8 mouse cellular contexts compared by ENCODE assay signal in the genomic region with DNA sequence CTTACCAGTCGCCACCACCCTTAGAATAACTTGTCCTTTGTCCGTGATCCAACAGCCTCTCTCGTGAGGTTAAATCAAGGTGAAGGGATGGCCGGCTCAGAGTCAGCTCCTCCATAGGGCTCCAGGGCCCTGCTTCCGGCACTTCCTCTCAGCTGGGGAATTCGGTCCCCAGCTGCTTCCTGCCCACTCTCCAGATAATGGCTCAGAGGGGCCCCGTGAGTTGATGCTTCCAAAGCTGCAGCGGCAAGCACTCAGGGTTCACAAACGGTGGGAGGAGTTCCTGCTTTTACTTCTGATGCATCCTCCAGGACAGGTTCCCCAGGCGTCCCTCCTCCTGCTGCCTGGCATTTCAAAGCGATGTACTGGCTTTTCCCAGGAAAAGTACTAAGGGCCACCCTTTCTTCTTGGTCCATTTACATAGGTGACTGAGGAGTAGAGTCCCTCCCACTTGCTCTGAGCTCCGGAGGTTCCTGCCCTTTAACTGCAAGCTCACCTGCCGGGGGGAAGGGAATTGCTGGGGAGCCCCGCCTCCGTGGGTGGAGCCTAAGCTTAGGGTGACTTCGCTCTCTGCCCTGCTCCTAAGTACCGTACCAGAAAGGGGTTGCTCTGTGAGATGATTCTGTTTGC.
DNase-seq lines count a peak whose midpoint lies in the region; TF ChIP-seq lines count a peak whose summit lies in the region.

No protein-coding gene starts in this region.

- peak overlapping the region; percentile 28 for H3K4me3 ChIP-seq in kidney, adult 2 months (ENCODE audit: insufficient read depth, low read depth, low read length)
- H3K4me3 ChIP-seq in lung, adult 2 months (replicated peaks; ENCODE audit: extremely low read depth, low read depth, low read length): no peak overlapping the region
- peak overlapping the region; percentile 38 for H3K4me3 ChIP-seq in small intestine, adult 2 months (ENCODE audit: low read depth, low read length)
- no peak overlapping the region for H3K4me3 ChIP-seq in left cerebral cortex, adult 2 months

- peak; percentile 25 for DNase-seq in gastrocnemius, postnatal 14 days
- DNase-seq in gastrocnemius, postnatal 36 days: no peak
- peak; percentile 46 to 76 for DNase-seq in heart, adult 9 months (ENCODE audit: low spot score in 2 of 2)
- DNase-seq in kidney, adult 2 months: peak; percentile 91
- peak; percentile 73 for DNase-seq in lung, adult 2 months
- no peak for DNase-seq in ovary, adult 18-20 months (ENCODE audit: low spot score)
- no peak for DNase-seq in left cerebral cortex, adult 2 months (ENCODE audit: extremely low spot score in 1 of 2, low spot score in 2 of 2)

- TF ChIP-seq CTCF in kidney, adult 2 months (conservative IDR thresholded peaks at IDR 0.05; ENCODE audit: insufficient read depth, insufficient read length, low read depth, low read length): no peak
- TF ChIP-seq CTCF in lung, adult 2 months (IDR thresholded peaks at IDR 0.05; ENCODE audit: insufficient read depth, low read length): no peak
- TF ChIP-seq CTCF in small intestine, adult 2 months (IDR thresholded peaks at IDR 0.05; ENCODE audit: extremely low read depth, insufficient read length, insufficient replicate concordance, low read depth, low read length): no peak
- TF ChIP-seq CTCF in left cerebral cortex, adult 2 months (IDR thresholded peaks at IDR 0.05): no peak

- 7% methylated on average over 17 of the region's 17 CpGs for WGBS in kidney, adult 2 months
- 16% methylated on average over 17 of the region's 17 CpGs for WGBS in lung, adult 2 months
- 8% methylated on average over 17 of the region's 17 CpGs for WGBS in small intestine, adult 2 months

- H3K4me1 ChIP-seq in kidney, adult 2 months (ENCODE audit: control insufficient read depth, insufficient read depth, low read length): peaks cover 4% of the 10 kb centered on the region; the same call in 1 of the 2 replicates
- H3K4me1 ChIP-seq in lung, adult 2 months (ENCODE audit: control insufficient read depth, insufficient read depth, low read length): peaks cover 13% of the 10 kb centered on the region
- H3K4me1 ChIP-seq in small intestine, adult 2 months (ENCODE audit: control insufficient read depth, insufficient read depth, insufficient read length, low read length): peaks cover 10% of the 10 kb centered on the region

- H3K36me3 ChIP-seq in kidney, adult 2 months (ENCODE audit: control insufficient read depth, insufficient read depth, low read length): no peaks in the 10 kb centered on the region
- H3K36me3 ChIP-seq in small intestine, adult 2 months (ENCODE audit: control insufficient read depth, insufficient read depth, low read length): peaks cover 49% of the 10 kb centered on the region

- peak overlapping the region; percentile 62 for H3K27ac ChIP-seq in kidney, adult 2 months (ENCODE audit: insufficient read depth, low read depth, low read length)
- H3K27ac ChIP-seq in small intestine, adult 2 months (ENCODE audit: insufficient read depth, low read depth, low read length): peak overlapping the region; percentile 53
- H3K27ac ChIP-seq in left cerebral cortex, adult 2 months: no peak overlapping the region

- TF ChIP-seq POLR2A in kidney, adult 2 months (IDR thresholded peaks at IDR 0.05; ENCODE audit: low read depth, low read length): no peak
- TF ChIP-seq POLR2A in lung, adult 2 months (IDR thresholded peaks at IDR 0.05; ENCODE audit: borderline replicate concordance, extremely low read depth, low read depth, low read length): no peak
- no peak for TF ChIP-seq POLR2A in small intestine, adult 2 months (IDR thresholded peaks at IDR 0.05; ENCODE audit: low read depth, low read length)

- no peaks in the 10 kb centered on the region for H3K27me3 ChIP-seq in kidney, adult 2 months (replicated peaks; ENCODE audit: control insufficient read depth, insufficient read depth, low read length)
- H3K27me3 ChIP-seq in small intestine, adult 2 months (ENCODE audit: control insufficient read depth, insufficient read depth, low read length): no peaks in the 10 kb centered on the region

- intact Hi-C loops in gastrocnemius, postnatal 14 days (cut with DNase I; ENCODE audit: low total_unique reads): no loop called here
- intact Hi-C loops in gastrocnemius, postnatal 36 days (cut with DNase I): no loop called here
- intact Hi-C loops in left cerebral cortex, adult 2 months (cut with DNase I): no loop called here

Comparison
In these comparisons a context has a peak if more than half of its experiments do, and no peak if none do; other contexts are left out.
1. DNase-seq: peak in gastrocnemius, postnatal 14 days (single experiment), heart, adult 9 months (2 of 2), kidney, adult 2 months (single experiment) and lung, adult 2 months (single experiment); none in gastrocnemius, postnatal 36 days (0 of 2), ovary, adult 18-20 months (single experiment) and left cerebral cortex, adult 2 months (0 of 2).
2. H3K4me3 ChIP-seq: peak in kidney, adult 2 months (single experiment) and small intestine, adult 2 months (single experiment); none in lung, adult 2 months (single experiment) and left cerebral cortex, adult 2 months (single experiment).